Mouse (Mus musculus) layer of hippocampus, postnatal 25 days (tissue): ENCODE results near the gene Zfand3. TPM values are rescaled to one million over a fixed set of nuclear protein-coding genes. Genes with fewer than 3 reads are reported as not detected.

ENCODE experiments used
- DNase-seq, 2 experiments: peaks; one replicate each; pipeline ENCODE4 v3.0.0; 2022; ENCODE audit warnings: mixed read lengths in 2 of 2, low spot score in 1 of 2; ENCODE audit errors: extremely low spot score in 1 of 2
- total RNA-seq, 2 experiments: library from RNA; stranded (reverse); gene quantifications; 2 replicates each; pipeline ENCODE4 v1.2.3; 2021

Zfand3 gene
- total RNA-seq, 2 experiments from 2014 or later = 114 to 119 TPM

DNA sequence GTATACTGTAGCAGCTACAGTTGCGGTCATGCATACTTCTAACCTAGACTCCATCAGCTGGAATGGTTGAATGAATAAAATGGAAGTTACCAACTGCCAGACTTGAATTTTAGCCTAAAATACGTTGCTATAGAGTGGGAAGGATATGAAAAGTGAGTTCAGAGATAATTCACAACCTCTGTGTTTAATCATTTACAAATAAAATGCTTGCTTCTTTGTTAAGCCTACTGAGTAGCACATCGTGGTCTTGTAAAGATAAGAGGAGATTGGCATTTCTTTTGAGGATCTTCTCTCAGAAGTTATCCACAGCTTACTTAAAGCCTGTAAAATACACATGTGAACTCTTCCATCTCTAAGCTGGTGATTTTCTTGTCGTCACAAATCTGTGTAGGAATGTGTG is 93.1 kb downstream of the Zfand3 start:
- DNase-seq = no peak

DNA sequence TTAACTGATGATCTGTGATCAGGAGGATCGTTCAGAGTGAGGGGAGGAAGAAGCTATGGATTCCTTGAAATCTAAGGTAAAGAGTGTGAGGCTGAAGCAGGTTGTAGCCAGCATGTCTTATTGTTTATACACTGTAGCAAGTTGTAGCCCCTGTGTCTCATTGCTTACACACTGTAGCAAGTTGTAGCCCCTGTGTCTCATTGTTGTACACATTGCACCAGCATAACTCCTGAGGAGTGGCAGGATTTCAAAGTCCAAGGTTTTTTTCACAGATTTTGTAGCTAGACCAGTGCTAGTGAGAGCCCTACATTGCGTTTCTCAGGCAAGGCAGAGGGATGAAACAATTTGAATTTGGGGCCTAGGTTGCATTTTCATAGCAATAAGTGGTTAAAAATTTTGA is 95.1 kb downstream of the Zfand3 start:
- no peak for DNase-seq

DNA sequence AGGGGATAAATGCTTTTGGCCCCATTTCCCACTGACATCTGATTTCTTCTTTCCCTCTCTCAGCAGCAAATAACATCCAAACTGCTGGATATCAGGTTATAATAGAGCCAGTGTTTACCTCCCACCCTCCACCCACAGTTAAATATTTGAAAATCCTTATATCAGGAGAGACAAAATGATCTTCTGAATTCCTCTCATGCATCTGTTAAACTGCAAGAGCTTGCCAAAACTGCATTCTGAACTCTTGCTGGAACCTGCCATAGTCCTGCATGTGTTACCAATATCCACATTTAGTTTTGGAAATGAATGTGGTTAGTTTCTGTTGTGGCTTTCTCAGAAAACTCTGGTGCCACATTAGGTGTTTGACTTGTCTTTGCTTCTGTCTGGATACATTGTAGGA is 97.3 kb downstream of the Zfand3 start:
- DNase-seq = no peak

DNA sequence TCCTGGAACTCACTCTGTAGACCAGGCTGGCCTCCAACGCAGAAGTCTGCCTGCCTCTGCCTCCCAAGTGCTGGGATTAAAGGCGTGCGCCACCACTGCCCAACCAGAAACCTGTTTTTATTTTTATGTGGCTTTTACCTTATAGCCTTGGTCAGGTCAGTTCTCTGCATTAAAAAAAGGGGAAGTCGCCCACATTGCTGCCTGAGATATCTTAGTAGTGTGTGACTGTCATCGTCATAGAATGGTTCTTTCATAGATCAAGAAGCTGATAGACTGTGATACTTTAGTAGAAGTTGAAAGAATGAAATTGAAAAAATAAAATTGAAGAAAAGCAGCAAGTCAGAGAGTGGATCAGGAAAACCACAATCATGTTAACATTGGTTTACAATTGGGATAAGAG is 98.5 kb downstream of the Zfand3 start:
- no peak for DNase-seq

GRCm38 (mm10) chr17:30103641-30104165 is 99.2 kb downstream of the Zfand3 start:
- no peak for DNase-seq

GRCm38 (mm10) chr17:30105369-30105768 is 100.8 kb downstream of the Zfand3 start:
- DNase-seq = no peak

DNA sequence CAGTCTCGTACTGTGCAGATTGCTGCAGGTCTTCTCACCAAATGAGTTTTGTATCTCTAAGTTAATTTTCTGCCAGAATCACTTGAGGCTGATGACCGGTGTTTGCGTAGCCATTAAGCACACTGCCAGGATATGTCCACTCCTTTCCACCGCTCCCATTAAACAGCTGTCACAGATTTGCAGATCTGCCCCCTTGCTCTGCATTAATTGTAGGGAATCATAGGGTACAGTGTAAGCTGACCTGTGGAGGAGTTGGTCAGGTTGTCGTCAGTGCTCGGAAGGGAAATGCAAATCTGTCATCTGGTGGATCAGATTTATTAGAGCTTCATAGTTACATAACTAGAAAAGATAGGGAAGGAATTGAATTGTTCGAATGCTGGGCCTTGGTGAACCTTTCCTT is 106.1 kb downstream of the Zfand3 start:
- DNase-seq = no peak

DNA sequence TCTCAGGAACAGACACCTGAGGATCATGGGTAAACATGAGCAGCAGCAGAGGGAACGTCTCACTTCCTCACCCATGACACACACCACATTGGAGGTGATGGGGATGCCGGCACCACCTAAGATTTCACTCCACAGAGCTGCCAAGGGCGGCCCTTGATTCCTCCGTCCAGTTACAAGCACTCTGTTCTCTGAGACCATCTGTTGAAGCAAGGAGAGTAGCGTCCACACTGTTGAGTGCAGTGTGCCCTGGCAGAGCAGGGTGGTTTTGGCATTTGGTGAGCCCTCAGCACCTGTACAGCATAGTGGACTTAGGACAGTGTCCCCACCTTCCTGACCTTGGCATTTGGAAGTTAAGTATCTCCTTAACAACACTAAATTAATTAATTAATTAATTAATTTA is 107.0 kb downstream of the Zfand3 start:
- no peak for DNase-seq

DNA sequence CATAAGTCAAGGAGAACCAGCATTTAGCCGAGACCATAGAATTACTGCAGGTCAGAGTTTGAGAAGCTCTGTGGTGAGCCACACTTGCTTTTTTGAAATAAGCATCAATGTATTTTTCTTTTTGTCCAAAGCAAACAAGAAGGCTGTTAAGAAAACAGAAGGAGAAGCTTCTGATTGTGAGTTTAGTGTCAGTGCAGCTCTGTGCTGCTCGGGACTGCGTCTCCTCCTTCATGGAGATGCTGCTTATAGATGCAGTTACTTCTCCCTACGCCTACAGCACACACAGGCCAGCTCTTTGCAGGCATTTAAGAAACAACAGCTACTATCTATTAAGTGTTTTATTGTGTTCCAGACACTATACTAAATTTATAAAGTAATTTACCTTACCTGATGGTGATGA is 107.5 kb downstream of the Zfand3 start:
- DNase-seq = no peak

DNA sequence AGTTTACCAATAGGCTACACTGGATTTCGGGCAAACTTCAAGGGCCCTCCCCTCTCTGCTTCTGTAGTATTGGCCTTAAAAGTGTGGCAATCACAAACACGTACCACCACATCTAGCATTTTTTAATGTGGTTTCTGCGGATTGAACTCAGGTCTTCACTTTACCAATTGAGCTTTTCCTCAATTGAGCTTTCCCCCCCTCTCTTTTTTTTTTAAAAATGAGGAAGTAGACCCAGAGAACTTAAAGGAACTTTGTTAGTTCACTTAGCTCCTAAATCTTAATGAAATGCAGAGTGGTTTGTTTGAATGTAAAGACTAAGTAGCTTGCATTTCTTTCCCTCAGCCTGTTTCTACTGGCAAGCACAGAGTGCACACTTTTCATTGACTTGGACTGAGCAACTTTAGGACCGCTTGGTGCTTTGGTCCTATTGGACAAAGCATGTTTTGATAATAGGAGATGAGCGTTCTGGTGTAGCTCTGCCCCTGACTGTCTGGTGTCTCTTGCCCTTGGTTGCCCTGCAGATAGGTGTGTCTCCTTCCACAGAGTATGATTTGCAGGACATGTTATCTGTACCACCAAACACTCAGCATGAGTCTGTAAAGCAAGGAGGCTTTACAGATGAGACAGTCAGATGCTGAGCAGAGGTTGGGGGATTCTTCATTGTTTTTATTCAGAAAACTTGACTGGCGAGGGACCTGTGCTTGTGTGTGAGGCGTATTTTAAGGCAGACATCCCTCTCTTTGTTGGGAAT is 108.2 kb downstream of the Zfand3 start:
- no peak for DNase-seq

DNA sequence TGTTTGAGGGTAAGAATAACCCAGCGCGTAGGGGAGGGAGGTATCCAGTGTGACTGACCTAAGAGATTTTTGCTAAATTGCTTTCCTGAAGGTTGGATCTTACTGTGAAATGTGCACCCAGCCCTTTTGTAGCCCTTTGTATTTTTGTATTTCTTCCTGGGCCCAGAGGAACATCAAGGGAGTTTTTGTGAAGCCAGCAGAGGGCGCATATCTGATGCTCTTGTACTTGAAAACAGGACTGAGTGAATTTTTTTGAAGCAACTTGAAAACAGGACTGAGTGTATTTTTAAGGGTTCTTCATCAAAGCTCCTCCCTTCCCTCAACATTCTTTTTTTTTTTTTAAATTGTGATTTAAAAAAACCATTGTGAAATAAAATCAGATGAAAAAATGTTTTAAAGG is 110.2 kb downstream of the Zfand3 start:
- peak in 1 of 2 experiments; percentile 55 for DNase-seq

DNA sequence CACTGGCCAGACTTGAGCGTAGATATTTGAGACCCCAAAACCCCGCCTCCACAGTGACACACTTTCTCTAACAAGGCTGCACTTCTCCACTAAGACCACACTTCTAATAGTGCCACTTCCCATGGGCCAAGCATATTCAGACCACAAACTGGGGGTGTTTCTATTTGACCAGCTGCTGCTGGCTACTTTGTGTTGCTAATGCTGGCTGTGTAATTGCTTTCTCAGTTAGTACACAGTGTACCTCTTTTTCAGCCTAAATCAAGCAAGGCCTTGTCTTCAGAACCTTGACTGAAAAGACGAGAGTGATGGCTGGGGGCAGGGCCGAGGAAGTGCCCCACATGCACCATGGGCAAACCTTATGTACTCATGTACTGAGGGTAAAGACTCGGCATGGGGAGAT is 111.7 kb downstream of the Zfand3 start:
- DNase-seq = no peak

DNA sequence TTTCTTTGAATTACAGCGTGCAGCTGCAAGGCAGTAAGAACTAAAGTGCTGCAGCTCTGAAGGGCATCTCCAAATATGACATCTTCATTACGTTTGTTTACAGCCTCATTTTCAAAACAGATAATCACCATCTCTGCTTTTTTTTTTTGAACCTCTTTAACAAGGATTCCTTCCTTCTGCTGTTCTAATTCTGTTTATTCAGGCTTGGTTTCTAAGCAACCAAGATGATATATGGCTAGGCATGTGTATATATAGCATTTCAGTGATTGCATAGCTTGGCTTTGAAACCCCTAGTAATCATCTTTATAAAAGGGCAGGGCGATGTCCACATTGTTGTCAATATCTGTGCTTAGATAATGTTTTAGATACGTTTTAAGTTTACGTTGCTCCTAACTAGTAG is 113.5 kb downstream of the Zfand3 start:
- DNase-seq = no peak

DNA sequence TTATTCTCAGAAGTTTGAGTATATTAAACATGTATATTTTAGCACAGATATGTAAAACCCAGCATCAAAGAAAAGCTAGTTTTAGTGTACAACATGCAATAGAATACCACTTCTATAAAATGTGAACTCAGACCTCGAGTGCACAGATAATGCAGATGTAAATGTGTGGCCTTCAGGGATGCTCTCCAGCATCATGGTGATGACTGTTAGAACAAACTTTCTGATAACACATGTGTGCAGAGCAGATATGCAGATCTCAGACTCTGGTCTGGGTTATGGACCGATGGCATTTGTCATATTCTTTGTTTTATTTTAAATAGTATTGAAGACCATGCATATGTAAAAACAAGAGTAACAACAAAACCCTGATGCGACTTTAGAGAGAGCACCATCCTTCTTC is 117.7 kb downstream of the Zfand3 start:
- no peak for DNase-seq

- DNase-seq = no peak
Observed at GRCm38 (mm10) chr17:30128456-30128855, 123.9 kb downstream of the Zfand3 start.

DNA sequence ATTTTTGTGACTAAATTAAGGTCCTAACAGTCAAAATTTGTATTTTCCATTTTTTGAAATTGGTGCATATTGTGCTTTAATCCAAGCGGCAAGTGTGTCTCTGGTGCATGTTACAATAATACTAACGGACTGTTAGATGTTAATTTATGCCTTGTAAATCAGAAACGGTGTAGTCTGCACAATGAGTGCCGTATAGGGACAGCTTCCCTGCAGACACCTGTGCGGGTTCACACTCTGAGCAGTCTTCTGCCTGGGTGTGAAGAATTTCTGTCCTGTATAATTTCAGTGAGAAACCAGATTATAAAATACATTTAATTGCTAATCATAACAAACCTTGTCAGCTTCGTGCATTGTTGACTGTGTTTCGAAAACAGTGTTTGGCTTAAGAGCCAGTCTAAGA is 124.7 kb downstream of the Zfand3 start:
- no peak for DNase-seq

DNA sequence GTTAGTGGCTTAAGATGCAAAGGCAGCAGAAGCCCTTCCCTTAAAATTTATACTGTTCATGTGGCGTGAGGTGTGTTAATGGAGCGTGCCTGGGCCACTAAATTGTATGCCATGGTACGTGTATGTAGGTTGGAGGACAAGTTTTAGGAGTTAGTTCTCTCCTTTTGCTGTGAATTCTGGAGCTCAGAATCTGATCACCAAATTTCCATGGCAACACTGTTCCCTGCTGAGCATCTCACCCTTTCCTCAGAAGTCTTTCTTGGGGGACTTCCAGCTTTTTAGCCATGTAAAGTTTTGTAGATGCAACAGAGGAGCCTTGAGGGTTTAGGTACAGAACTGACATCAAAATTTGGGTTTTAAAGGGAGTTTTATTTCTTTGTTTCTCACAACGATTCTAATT is 125.8 kb downstream of the Zfand3 start:
- no peak for DNase-seq

DNA sequence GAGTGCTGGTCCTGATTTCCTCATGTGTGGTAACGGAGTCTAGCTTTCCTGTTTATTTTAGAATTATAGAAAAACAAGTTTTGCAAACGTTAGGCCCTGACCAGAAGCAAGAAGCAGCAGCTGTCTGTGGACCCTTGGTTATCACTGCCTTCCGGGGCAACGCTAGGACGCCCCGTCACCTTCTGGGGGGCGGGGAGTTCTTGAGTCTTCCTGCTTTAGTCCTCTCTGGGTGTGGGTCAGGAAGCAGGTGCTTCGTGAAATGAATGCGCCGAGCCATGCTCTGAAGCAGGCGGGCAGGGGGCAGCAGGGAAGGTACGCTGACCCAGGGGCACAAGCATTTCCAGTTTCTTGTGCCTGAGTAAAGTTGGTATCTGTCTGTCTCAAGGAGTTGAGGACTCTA is 129.1 kb downstream of the Zfand3 start:
- DNase-seq = no peak

DNA sequence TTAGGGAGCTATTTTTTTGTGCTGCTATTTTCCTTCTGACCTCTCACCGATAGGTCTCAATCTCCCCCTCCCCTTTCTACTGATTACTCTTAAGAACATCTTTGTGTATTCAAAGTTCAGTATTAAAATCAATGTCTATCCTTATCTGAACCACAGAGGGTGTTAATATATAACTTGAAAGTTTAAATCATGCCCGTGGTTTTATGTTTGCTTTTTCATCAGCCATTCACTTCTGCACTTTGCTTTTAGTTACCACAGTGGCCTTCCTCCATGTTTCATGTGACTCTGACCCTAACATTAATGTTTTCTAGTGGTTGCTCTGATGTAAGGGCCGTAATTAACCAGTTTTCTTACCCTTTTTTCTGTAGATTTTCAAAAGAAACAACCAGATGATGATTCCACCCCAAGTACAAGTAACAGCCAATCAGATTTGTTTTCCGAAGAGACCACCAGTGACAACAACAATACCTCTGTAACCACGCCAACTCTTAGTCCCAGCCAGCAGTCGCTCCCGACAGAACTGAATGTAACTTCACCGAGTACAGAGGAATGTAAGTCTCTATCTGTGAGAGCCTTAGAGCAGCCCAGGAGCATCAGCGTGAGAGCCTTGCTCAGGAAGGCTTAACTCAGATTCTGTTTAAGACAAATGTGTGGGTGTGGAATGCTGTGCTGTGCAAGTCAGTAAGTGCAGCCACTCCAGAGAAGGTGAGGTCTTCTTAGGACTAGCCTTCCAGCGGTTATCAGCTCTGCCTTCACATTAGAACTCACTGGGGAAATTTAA is 130.6 kb downstream of the Zfand3 start:
- no peak for DNase-seq

- DNase-seq = no peak
Observed at GRCm38 (mm10) chr17:30135890-30136289, 131.4 kb downstream of the Zfand3 start.

DNA sequence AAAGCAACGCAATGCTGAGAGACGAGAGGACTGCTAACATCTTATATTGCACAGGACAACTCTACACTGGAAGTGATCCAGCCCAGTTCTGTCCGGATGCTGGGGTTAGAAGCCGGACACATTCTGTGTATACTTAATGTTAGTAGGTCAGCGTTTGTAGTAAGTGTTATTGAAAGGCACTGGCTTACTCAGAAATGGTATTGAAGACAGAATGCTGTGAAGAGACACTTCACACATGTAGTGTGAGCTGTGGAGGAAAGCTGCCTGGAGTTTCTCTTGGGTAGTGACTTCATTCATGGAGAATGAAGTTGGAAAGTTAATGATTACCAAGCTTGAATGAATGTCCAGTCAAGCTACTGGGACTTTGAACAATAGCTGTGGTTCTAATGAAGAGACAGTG is 132.2 kb downstream of the Zfand3 start:
- DNase-seq = no peak

- no peak for DNase-seq
Observed at GRCm38 (mm10) chr17:30137115-30137514, 132.6 kb downstream of the Zfand3 start.
